Mouse (Mus musculus): ENCODE data around the gene Mrps35.

The Mrps35 gene

DNA sequence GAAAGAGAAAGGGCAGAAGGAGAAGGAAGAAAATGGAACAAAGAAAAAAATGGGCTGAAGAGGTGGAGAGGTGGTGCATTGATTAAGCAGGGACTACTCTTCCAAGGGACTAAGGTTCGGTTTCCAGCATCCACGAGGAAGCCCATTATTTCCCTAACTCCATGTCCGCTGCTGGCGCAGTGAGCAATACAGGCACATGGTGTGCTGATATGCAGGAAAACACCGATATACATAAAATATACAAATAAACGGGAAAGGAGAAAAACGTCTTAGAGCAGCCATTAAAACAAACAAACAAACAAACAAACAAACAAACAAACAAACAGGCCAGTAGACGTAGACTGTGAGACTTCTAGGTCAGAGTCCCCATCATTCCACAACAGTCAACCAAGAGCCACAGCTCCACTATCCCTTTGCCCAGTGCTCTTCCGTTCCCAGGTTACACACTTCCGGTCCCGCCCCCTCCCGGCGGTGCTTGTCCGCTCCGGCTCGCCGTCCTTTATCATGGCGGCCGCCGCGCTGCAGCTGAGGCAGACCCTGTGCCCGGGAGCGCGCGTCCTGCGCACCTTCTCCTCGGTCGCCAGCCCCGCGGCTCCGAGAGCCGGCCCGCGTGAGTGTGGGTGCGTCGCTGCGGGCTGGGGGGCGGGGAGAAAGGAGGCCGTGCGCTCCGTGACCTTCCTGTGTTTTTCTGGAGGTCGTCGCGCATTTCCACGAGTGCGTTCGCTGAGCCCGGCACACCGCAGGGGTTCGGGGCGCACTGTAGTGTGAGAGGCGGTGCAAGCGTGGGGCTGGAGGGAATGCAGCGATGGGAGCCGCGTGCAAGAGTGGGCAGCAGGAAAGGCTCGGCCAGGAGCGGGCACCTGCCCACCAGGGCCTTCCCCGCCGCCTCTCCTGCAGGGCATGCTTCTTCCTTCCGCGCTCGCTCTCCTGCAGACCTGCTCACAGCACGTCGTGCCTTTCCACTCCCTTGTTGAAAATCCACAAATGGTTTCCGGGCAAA lies at the start of gene Mrps35:
Gene Mrps35, plus strand, starts transcription at position 474 of the 1,000 bp plus-strand sequence.
- in situ Hi-C loops (cut with MboI, MseI), result no loop called here

GRCm38 (mm10) chr6:146994236-146994635 lies 48.3 kb upstream of the Mrps35 start:
- in situ Hi-C loops (cut with MboI, MseI), result loop anchor here (5.0 kb wide), 1 partner anchor 167 kb away; no protein-coding TSS in a partner anchor

DNA sequence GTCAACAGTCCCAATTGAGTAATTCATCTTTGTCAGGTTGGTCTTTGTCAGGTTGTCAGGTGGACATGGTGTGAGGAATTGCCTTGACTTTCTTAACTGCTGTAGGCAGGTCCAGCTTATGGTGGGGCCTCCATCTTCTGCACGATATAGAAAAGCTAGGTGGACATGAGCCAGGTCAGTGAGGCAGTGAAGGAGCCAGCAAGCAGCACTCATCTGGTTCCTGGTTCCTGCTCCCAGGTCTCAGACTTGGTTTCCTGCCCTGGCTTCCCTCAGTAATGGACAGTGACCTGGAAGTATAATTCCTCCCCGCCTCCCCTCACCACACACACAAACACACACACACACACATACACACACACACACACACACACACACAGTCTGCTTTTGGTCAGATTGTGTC lies 47.2 kb upstream of the Mrps35 start:
- in situ Hi-C loops (cut with MboI, MseI), result no loop called here

GRCm38 (mm10) chr6:146995878-146996277 lies 46.7 kb upstream of the Mrps35 start:
- in situ Hi-C loops (cut with MboI, MseI), result no loop called here

- in situ Hi-C loops (cut with MboI, MseI), result no loop called here
These were observed 45.6 kb upstream of the Mrps35 start for GRCm38 (mm10) chr6:146997006-146997405.

DNA sequence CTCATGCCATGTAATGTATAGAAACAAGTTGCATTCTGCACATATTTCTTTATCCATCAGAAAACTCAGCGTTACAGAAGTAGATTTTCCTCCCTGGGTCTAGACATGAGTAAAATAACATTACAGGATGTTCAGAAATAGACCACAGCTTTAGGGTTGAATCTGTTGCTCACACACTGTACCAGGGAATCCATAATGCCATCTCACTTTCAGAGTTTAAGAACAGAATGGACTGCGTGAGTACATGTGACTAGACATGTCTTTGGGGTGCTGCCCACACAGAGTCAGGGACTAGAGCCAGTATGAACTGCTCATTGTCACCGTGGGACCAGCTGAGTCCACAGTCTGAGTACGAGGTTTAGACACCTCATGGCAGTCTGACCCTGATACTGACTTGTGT lies 43.9 kb upstream of the Mrps35 start:
- in situ Hi-C loops (cut with MboI, MseI), result no loop called here

GRCm38 (mm10) chr6:146999302-146999701 lies 43.3 kb upstream of the Mrps35 start:
- in situ Hi-C loops (cut with MboI, MseI), result no loop called here

DNA sequence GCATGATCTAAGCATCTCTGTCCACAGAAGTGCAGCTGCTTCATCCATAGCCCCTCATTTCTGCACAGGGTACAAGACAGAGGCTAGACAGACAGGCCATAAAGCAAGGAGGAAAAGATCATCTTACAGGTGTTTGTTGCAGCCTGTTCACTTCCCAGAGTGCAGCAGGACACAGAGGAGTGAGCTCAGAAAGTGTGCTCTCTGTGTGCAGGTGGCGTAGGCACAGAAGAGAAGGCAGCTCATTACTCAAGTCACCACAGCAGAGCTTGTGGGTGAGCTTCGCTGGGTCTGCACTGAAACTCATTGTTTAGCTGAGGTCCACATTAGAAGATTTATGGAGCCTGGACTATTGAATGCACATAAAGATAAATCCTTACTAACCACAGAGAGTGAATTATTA lies 42.8 kb upstream of the Mrps35 start:
- in situ Hi-C loops (cut with MboI, MseI), result no loop called here

DNA sequence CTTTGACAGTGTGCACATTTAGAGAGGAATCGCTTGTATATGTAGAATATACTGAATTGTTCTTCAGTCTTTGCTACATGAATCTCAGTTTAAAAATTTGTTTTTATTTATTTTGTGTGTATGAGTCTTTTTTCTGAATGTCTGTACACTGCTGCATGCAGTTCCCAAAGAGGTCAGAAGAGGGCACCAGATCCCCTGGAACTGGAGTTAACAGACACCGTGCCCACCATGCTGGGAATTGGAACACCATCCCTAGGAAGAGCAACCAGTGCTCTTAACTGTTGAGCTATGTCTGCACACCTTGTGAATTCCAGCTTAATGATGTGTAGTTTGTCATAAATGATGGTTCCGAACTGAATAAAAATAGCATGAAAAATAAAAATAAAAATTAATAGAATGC lies 34.4 kb upstream of the Mrps35 start:
- in situ Hi-C loops (cut with MboI, MseI), result no loop called here

GRCm38 (mm10) chr6:147010358-147010757 lies 32.2 kb upstream of the Mrps35 start:
- in situ Hi-C loops (cut with MboI, MseI), result loop anchor here (10.0 kb wide), 1 partner anchor 234 kb away; no protein-coding TSS in a partner anchor

GRCm38 (mm10) chr6:147010811-147011520 lies 31.6 kb upstream of the Mrps35 start:
- in situ Hi-C loops (cut with MboI, MseI), result loop anchor here (10.0 kb wide), 1 partner anchor 234 kb away; no protein-coding TSS in a partner anchor

GRCm38 (mm10) chr6:147011555-147011954 lies 31.0 kb upstream of the Mrps35 start:
- in situ Hi-C loops (cut with MboI, MseI), result loop anchor here (10.0 kb wide), 1 partner anchor 233 kb away; no protein-coding TSS in a partner anchor

- in situ Hi-C loops (cut with MboI, MseI), result loop anchor here (10.0 kb wide), 1 partner anchor 233 kb away; no protein-coding TSS in a partner anchor
These were observed 30.6 kb upstream of the Mrps35 start for GRCm38 (mm10) chr6:147011977-147012376.

- in situ Hi-C loops (cut with MboI, MseI), result loop anchor here (10.0 kb wide), 1 partner anchor 231 kb away; no protein-coding TSS in a partner anchor
These were observed 29.0 kb upstream of the Mrps35 start for GRCm38 (mm10) chr6:147013546-147013945.

GRCm38 (mm10) chr6:147017906-147018305 lies 24.7 kb upstream of the Mrps35 start:
- in situ Hi-C loops (cut with MboI, MseI), result loop anchor here (10.0 kb wide), 1 partner anchor 227 kb away; no protein-coding TSS in a partner anchor

GRCm38 (mm10) chr6:147018364-147018763 lies 24.2 kb upstream of the Mrps35 start:
- in situ Hi-C loops (cut with MboI, MseI), result loop anchor here (10.0 kb wide), 1 partner anchor 226 kb away; no protein-coding TSS in a partner anchor

DNA sequence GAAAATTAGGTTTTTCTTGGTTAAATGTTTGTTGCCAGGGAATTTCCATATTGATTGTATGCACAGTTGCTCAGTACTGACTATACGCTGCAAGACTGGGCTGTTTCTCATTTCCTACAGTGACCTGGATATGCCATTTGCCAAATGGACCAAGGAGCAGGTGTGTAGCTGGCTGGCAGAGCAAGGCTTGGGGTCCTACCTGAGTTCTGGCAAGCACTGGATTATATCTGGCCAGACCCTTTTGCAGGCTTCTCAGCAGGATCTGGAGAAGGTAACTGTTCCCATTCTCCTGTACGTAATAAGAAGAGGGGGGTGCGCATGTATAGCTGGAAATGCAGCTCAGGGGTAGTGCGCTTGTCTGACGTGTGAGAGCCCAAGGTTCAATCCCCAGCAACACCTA lies 21.4 kb upstream of the Mrps35 start:
- in situ Hi-C loops (cut with MboI, MseI), result no loop called here

DNA sequence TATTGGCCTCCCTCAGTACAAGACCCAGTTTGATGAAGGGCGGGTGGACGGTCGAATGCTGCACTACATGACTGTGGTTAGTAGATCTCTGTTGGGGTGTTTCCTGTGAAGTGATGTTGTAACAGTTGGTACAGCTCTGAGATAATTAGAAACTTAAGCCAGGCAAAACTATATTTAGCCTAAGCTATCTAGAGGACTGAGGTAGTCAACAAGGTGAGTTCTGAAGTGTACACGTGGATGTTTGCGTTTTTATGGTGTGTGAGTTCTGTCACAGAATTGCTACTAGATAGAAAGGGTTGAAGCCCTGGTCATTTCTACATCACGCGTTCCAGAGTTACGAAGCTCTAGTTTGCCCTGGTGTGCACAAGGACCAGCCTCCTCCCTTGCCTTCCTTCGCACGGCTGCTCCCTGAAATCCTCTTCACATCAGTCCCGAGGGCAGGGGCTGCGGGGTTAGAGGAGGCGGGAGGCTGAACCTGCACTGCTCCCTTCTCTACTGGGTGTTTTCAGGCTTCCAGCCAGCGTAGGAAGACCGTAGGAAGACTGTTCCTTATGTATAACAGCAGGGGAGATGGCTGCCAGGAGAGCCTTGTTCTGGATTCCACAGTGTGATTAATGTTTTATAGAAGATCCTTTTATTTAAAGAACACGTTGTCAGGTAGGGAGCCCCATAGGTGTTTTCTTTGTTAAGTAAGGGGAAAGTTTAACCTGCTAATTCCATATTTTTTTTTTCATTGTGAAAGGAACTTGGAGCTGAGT lies 20.0 kb upstream of the Mrps35 start:
- in situ Hi-C loops (cut with MboI, MseI), result no loop called here

GRCm38 (mm10) chr6:147023133-147023395 lies 19.5 kb upstream of the Mrps35 start:
- in situ Hi-C loops (cut with MboI, MseI), result no loop called here

DNA sequence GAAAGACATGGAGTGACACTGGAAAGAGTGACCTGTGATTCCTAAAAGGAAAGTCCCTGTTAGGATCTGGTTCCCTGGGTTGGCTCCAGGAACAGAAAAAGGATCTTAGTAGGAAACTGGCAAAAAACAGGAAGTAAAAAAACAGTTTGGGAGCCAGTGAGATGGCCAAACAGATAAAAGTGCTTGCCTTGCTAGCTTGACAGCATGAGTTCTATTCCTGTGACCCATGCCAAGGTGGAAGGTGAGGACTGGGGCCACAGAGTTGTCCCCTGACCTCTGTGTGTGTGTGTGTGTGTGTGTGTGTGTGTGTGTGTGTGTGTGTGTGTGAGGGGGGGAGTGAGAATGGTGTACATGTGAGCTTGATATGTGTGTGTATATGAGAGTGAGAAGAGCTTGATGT lies 19.0 kb upstream of the Mrps35 start:
- in situ Hi-C loops (cut with MboI, MseI), result no loop called here

- in situ Hi-C loops (cut with MboI, MseI), result no loop called here
These were observed 17.8 kb upstream of the Mrps35 start for GRCm38 (mm10) chr6:147024761-147025160.

DNA sequence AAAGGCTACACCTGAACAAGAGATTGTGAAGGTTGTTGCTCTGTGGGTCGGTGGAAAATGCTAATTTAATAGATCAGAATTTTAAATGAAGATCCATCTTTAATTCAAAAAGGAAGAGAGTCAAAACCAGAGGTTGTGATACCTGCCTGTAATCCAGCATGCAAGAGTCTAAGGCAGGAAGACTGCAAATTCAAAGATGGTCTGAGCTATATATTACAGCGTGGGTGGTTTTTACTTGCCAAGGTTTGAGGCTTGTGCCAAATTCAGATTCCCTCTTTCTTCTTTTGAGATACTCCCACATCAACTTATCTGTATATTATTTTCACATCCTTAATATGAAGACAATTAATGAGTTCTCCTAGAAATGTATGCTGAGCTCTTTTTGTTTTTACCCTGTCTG lies 14.2 kb upstream of the Mrps35 start:
- in situ Hi-C loops (cut with MboI, MseI), result no loop called here
